Mouse (Mus musculus): ENCODE measurements around the gene Kcnq5.

DNA sequence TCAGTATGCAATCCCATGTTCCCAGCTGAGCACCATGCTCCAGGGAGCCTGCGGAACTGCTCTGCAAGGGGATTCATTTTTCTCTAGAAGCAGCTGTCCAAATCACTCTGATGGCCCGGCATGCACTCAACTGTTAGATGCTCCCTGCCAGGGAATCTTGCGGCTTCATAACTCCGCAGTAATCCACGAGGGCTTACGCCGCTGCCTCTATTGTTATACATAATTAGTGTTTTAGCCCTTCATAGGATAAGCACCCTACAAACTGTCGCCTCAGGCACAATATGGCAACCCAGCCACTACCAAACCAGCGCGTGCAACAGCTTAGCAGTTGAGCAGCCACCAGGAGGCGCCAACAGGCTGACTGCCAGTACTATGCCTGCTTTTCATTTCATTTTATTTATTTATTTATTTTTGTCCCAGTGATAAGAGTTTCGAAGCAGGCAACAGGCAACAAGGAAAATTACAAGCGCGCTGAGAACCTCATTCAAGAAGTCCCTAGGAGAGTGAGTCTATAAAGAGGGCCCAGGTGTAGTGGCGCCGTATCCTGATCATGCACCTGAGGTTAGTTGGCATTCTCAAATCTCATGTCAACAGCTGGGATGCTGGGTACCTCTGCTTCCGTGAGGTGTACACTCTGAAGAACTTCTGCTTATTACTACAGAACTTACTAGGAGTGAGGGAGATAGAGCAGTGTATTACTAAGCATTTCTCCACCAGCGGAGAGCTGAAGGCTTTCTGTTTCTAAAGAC is 500.6 kb downstream of the Kcnq5 start:
- TF ChIP-seq GATA1 (IDR thresholded peaks at IDR 0.05; ENCODE audit: borderline replicate concordance, low read length) (no peak), FLI1 (IDR thresholded peaks at IDR 0.05; ENCODE audit: low read length) (no peak)
